Mouse (Mus musculus) common myeloid progenitor, adult 5-6 weeks (primary cell): ENCODE measurements at regions not wholly inside any gene's neighbourhood (a gene's known extent, or its start where the extent isn't known, plus 50 kb on each side); places are given as distances from the start of the nearest gene placed in this dataset.
A peak's percentile ranks its signal among the peaks of the same experiment; 100 is the strongest.
"Not testable (repeated sequence)": the region's sequence is repeated elsewhere in the genome, so short reads cannot be mapped to it uniquely, and the experiment has no call there.

Experiments
- ATAC-seq: replicated peaks from 2 replicates; pipeline ENCODE4 v1.8.0; 2016; ENCODE audit warnings: low read depth, mild to moderate bottlenecking, moderate TSS enrichment, inconsistent platforms; ENCODE audit not compliant: poor library complexity, severe bottlenecking

- no peak for ATAC-seq
Observed at GRCm38 (mm10) chr1:189584831-189585230, 103.1 kb downstream of the Cenpf start.

- ATAC-seq: no peak
Observed at GRCm38 (mm10) chr1:189581427-189581826, 106.5 kb downstream of the Cenpf start.

- peak; percentile 65; the same call in 1 of the 2 replicates for ATAC-seq
Observed at GRCm38 (mm10) chr1:189579358-189579757, 108.5 kb downstream of the Cenpf start.

- ATAC-seq: no peak
Observed at GRCm38 (mm10) chr1:189576311-189577002, 111.4 kb downstream of the Cenpf start.

- no peak for ATAC-seq
Observed at GRCm38 (mm10) chr1:189575525-189576240, 112.2 kb downstream of the Cenpf start.

GRCm38 (mm10) chr1:189566491-189566890 is 121.4 kb downstream of the Cenpf start:
- ATAC-seq: no peak

- no peak for ATAC-seq
Observed at GRCm38 (mm10) chr1:189561831-189562230, 126.1 kb downstream of the Cenpf start.

GRCm38 (mm10) chr1:189560576-189560975 is 127.3 kb downstream of the Cenpf start:
- no peak for ATAC-seq

GRCm38 (mm10) chr1:189550851-189551250 is 137.0 kb downstream of the Cenpf start:
- ATAC-seq: no peak

GRCm38 (mm10) chr1:189532834-189533233 is 130.8 kb upstream of the Kcnk2 start:
- no peak for ATAC-seq

- no peak for ATAC-seq
Observed at GRCm38 (mm10) chr1:189526329-189526728, 124.3 kb upstream of the Kcnk2 start.

- no peak for ATAC-seq
Observed at GRCm38 (mm10) chr1:189515476-189515875, 113.4 kb upstream of the Kcnk2 start.

- no peak for ATAC-seq
Observed at GRCm38 (mm10) chr1:189513358-189513757, 111.3 kb upstream of the Kcnk2 start.

GRCm38 (mm10) chr1:189507301-189507700 is 105.2 kb upstream of the Kcnk2 start:
- ATAC-seq: not testable (repeated sequence)

- no peak for ATAC-seq
Observed at GRCm38 (mm10) chr1:189499703-189500102, 97.6 kb upstream of the Kcnk2 start.

GRCm38 (mm10) chr1:189499141-189499540 is 97.1 kb upstream of the Kcnk2 start:
- ATAC-seq: no peak

- ATAC-seq: no peak
Observed at GRCm38 (mm10) chr1:189497031-189497430, 95.0 kb upstream of the Kcnk2 start.

- ATAC-seq: no peak
Observed at GRCm38 (mm10) chr1:189495386-189496150, 93.5 kb upstream of the Kcnk2 start.

- no peak for ATAC-seq
Observed at GRCm38 (mm10) chr1:189494896-189495295, 92.8 kb upstream of the Kcnk2 start.

GRCm38 (mm10) chr1:189485336-189485735 is 83.3 kb upstream of the Kcnk2 start:
- no peak for ATAC-seq

GRCm38 (mm10) chr1:189483331-189483730 is 81.3 kb upstream of the Kcnk2 start:
- no peak for ATAC-seq
